Mouse (Mus musculus) forebrain, embryonic 16.5 days (tissue): ENCODE data around the gene Fam20b. TPM values are rescaled to one million over a fixed set of nuclear protein-coding genes. Genes with fewer than 3 reads are reported as not detected.

ENCODE experiments used
- ATAC-seq: fragments of 200-750 bp; cut with Nextera tagmentation; 2 replicates; pipeline ENCODE4 v1.8.0; 2017; ENCODE audit warnings: mild to moderate bottlenecking, moderate library complexity
- H3K27ac ChIP-seq: fragments of 300-500 bp; sonication (generic); 2 replicates; pipeline ENCODE4 v1.5.1; 2014; ENCODE audit warnings: low read length, control low read depth
- H3K27me3 ChIP-seq: fragments of 300-500 bp; sonication (generic); replicated peaks from 2 replicates; pipeline ENCODE4 v1.6.1; 2014; ENCODE audit warnings: low read length; ENCODE audit not compliant: control insufficient read depth, insufficient read depth
- H3K36me3 ChIP-seq: fragments of 300-500 bp; sonication (generic); 2 replicates; pipeline ENCODE4 v1.6.1; 2014; ENCODE audit not compliant: control insufficient read depth, insufficient read depth
- H3K4me1 ChIP-seq: fragments of 300-500 bp; sonication (generic); replicated peaks from 2 replicates; pipeline ENCODE4 v1.6.1; 2014; ENCODE audit warnings: low read length; ENCODE audit not compliant: control insufficient read depth, insufficient read depth
- H3K4me2 ChIP-seq: fragments of 300-500 bp; sonication (generic); 2 replicates; pipeline ENCODE4 v1.6.1; 2014; ENCODE audit warnings: mild to moderate bottlenecking, low read length, control low read depth
- H3K4me3 ChIP-seq: fragments of 300-500 bp; sonication (generic); replicated peaks from 2 replicates; pipeline ENCODE4 v1.5.1; 2014; ENCODE audit warnings: mild to moderate bottlenecking, low read length, control low read depth
- H3K9ac ChIP-seq: fragments of 300-500 bp; sonication (generic); replicated peaks from 2 replicates; pipeline ENCODE4 v1.6.1; 2014; ENCODE audit warnings: low read depth, low read length, control low read depth
- H3K9me3 ChIP-seq: fragments of 300-500 bp; sonication (generic); 2 replicates; pipeline ENCODE4 v1.6.1; 2016; ENCODE audit warnings: low read length; ENCODE audit not compliant: control insufficient read depth
- WGBS: fragments of 180-500 bp; shearing (Covaris S2); extraction: QIAGEN DNeasy Blood & Tissue Kit; methylation state at CpG from one replicate; pipeline ENCODE4 v1.1.7; 2014; 5-methylcytosine and 5-hydroxymethylcytosine counted together
- polyA plus RNA-seq: library from polyadenylated mRNA; unstranded; fragments of >200 nt; fragmentation: Nextera tagmentation; extraction: Ambion mirVana; gene quantifications from 2 replicates; pipeline ENCODE4 v1.2.1, GENCODE M21; 2015

The Fam20b gene
- polyA plus RNA-seq, 1 experiment from 2014 or later = 27.2 TPM

- Histone ChIP-seq H3K9ac (no peak overlapping the region), H3K4me2 (no peak overlapping the region), H3K4me1 (peaks cover 9% of the 10 kb centered on the region), H3K4me3 (no peak overlapping the region), H3K36me3 (peaks cover 5% of the 10 kb centered on the region; the same call in 1 of the 2 replicates), H3K9me3 (no peaks in the 10 kb centered on the region), H3K27ac (0 out of 2 replicates have a peak overlapping the region, but pooled peaks have one; percentile 3), H3K27me3 (no peaks in the 10 kb centered on the region)
- 67% methylated on average over 4 of the region's 4 CpGs for WGBS
- no peak for ATAC-seq
These were observed 72.9 kb downstream of the Fam20b start for GRCm38 (mm10) chr1:156645971-156646370.

- H3K9me3 ChIP-seq = no peaks in the 10 kb centered on the region
- H3K4me1 ChIP-seq = peaks cover 9% of the 10 kb centered on the region
- no peak overlapping the region for H3K4me3 ChIP-seq
- H3K27me3 ChIP-seq = no peaks in the 10 kb centered on the region
- peak; percentile 51; the same call in 1 of the 2 replicates for ATAC-seq
- no peak overlapping the region for H3K4me2 ChIP-seq
- no peak overlapping the region for H3K9ac ChIP-seq
- WGBS = 51% methylated on average over 13 of the region's 13 CpGs
- peak overlapping the region; percentile 25; the same call in 1 of the 2 replicates for H3K27ac ChIP-seq
- peaks cover 12% of the 10 kb centered on the region; the same call in 1 of the 2 replicates for H3K36me3 ChIP-seq
These were observed 73.9 kb downstream of the Fam20b start for GRCm38 (mm10) chr1:156644780-156645523.

- no peaks in the 10 kb centered on the region for H3K27me3 ChIP-seq
- H3K36me3 ChIP-seq = peaks cover 12% of the 10 kb centered on the region; the same call in 1 of the 2 replicates
- no peak overlapping the region for H3K27ac ChIP-seq
- no peaks in the 10 kb centered on the region for H3K9me3 ChIP-seq
- ATAC-seq = no peak
- no peak overlapping the region for H3K9ac ChIP-seq
- no peak overlapping the region for H3K4me3 ChIP-seq
- 27% methylated on average over 10 of the region's 10 CpGs for WGBS
- peaks cover 9% of the 10 kb centered on the region for H3K4me1 ChIP-seq
- no peak overlapping the region for H3K4me2 ChIP-seq
These were observed 74.8 kb downstream of the Fam20b start for GRCm38 (mm10) chr1:156644061-156644460.

- Histone ChIP-seq H3K4me1 (peaks cover 9% of the 10 kb centered on the region), H3K4me3 (no peak overlapping the region), H3K36me3 (peaks cover 12% of the 10 kb centered on the region; the same call in 1 of the 2 replicates), H3K9ac (no peak overlapping the region), H3K9me3 (no peaks in the 10 kb centered on the region), H3K27ac (no peak overlapping the region), H3K27me3 (no peaks in the 10 kb centered on the region), H3K4me2 (no peak overlapping the region)
- WGBS = 62% methylated on average over 12 of the region's 12 CpGs
- no peak for ATAC-seq
These were observed 76.1 kb downstream of the Fam20b start for GRCm38 (mm10) chr1:156642813-156643212.

GRCm38 (mm10) chr1:156641808-156642207 lies 77.1 kb downstream of the Fam20b start:
- Histone ChIP-seq H3K27me3 (no peaks in the 10 kb centered on the region), H3K9ac (no peak overlapping the region), H3K4me1 (peaks cover 9% of the 10 kb centered on the region), H3K4me2 (no peak overlapping the region), H3K9me3 (no peaks in the 10 kb centered on the region), H3K36me3 (peaks cover 12% of the 10 kb centered on the region; the same call in 1 of the 2 replicates), H3K27ac (no peak overlapping the region), H3K4me3 (no peak overlapping the region)
- no peak for ATAC-seq
- 90% methylated on average over 10 of the region's 10 CpGs for WGBS

GRCm38 (mm10) chr1:156640577-156640976 lies 78.3 kb downstream of the Fam20b start:
- Histone ChIP-seq H3K9me3 (no peaks in the 10 kb centered on the region), H3K4me1 (peaks cover 9% of the 10 kb centered on the region), H3K4me2 (no peak overlapping the region), H3K9ac (no peak overlapping the region), H3K27ac (peak overlapping the region; percentile 35; the same call in 1 of the 2 replicates), H3K27me3 (no peaks in the 10 kb centered on the region), H3K36me3 (peaks cover 15% of the 10 kb centered on the region), H3K4me3 (no peak overlapping the region)
- 49% methylated on average over 4 of the region's 4 CpGs for WGBS
- ATAC-seq = peak; percentile 34

GRCm38 (mm10) chr1:156639455-156639854 lies 79.4 kb downstream of the Fam20b start:
- H3K9ac ChIP-seq = no peak overlapping the region
- ATAC-seq = no peak
- H3K27ac ChIP-seq = no peak overlapping the region
- peaks cover 4% of the 10 kb centered on the region; the same call in 1 of the 2 replicates for H3K4me1 ChIP-seq
- H3K9me3 ChIP-seq = no peaks in the 10 kb centered on the region
- H3K4me2 ChIP-seq = no peak overlapping the region
- no peaks in the 10 kb centered on the region for H3K27me3 ChIP-seq
- peaks cover 15% of the 10 kb centered on the region for H3K36me3 ChIP-seq
- H3K4me3 ChIP-seq = no peak overlapping the region
- 85% methylated on average over 5 of the region's 5 CpGs for WGBS

- peak; percentile 72 for ATAC-seq
- Histone ChIP-seq H3K36me3 (peaks cover 20% of the 10 kb centered on the region), H3K9ac (no peak overlapping the region), H3K4me3 (no peak overlapping the region), H3K27ac (no peak overlapping the region), H3K4me2 (no peak overlapping the region), H3K4me1 (no peaks in the 10 kb centered on the region), H3K27me3 (no peaks in the 10 kb centered on the region), H3K9me3 (no peaks in the 10 kb centered on the region)
- 60% methylated on average over 2 of the region's 2 CpGs for WGBS
These were observed 83.7 kb downstream of the Fam20b start for GRCm38 (mm10) chr1:156635148-156635547.

- no peak overlapping the region for H3K4me2 ChIP-seq
- 75% methylated on average over 10 of the region's 10 CpGs for WGBS
- no peaks in the 10 kb centered on the region for H3K9me3 ChIP-seq
- ATAC-seq = peak; percentile 44
- H3K27ac ChIP-seq = no peak overlapping the region
- no peaks in the 10 kb centered on the region for H3K4me1 ChIP-seq
- H3K9ac ChIP-seq = no peak overlapping the region
- peaks cover 26% of the 10 kb centered on the region for H3K36me3 ChIP-seq
- H3K27me3 ChIP-seq = no peaks in the 10 kb centered on the region
- H3K4me3 ChIP-seq = no peak overlapping the region
These were observed 85.8 kb downstream of the Fam20b start for GRCm38 (mm10) chr1:156633095-156633494.
